Comparison of ENCODE assay signal across 12 mouse cellular contexts in genomic region chr13:101433162-101433561, GRCm38 (mm10).
"Had no signal": no experiment of that assay in that cellular context is flagged by ENCODE, and none has a peak within 500 bp of the region (broad histone marks: within the 10 kb centered on the region; RNA-seq: fewer than 3 reads in every experiment).

No protein-coding gene starts in this region.

- DNase-seq: retina, postnatal 1 day; right cerebral cortex, adult 18-20 months; right cerebral cortex, postnatal 14 days; right cerebral cortex, postnatal 25 days; right cerebral cortex, postnatal 4 days; spleen, adult 18-20 months; thymus, adult 18-20 months; thymus, adult 2 months; thymus, postnatal 14 days; thymus, postnatal 25 days; thymus, postnatal 36 days; thymus, postnatal 4 days had no signal
